Mouse (Mus musculus) adrenal gland, postnatal 25 days (tissue): ENCODE measurements around the gene Pif1. TPM values are rescaled to one million over a fixed set of nuclear protein-coding genes. Genes with fewer than 3 reads are reported as not detected.
A peak's percentile ranks its signal among the peaks of the same experiment; 100 is the strongest.

Source experiments
- DNase-seq: peaks from one replicate; pipeline ENCODE4 v3.0.0; 2021; ENCODE audit warnings: mixed read lengths
- total RNA-seq: library from RNA; stranded (reverse); gene quantifications from 2 replicates; pipeline ENCODE4 v1.2.3, GENCODE M21; 2021

Gene Pif1
- total RNA-seq, 1 experiment from 2014 or later: 1.1 TPM

DNA sequence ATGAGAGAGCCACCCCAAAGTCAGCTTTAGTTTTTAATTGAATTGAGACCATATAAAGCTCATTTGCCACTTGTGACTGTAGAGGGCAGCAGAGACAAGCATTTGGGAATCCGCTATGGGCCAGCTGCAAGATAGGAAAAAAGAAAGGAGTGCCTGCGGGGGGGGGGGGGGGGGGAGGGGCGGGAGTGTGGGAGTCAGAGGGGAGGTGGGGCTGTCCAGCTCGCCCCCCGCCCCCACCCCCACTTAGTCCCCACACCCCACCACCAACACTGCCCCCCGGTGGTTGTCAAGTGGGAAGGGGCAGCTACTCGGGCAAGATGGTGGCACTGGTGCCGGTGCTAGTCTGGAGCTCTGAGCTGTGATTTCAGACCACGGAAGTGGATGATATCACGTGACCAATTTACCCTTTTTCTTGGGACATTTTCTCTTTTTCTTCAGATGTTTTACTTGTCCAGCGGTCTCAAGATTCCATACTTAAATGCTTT lies 11.8 kb downstream of the Pif1 start:
- peak; percentile 38 for DNase-seq

DNA sequence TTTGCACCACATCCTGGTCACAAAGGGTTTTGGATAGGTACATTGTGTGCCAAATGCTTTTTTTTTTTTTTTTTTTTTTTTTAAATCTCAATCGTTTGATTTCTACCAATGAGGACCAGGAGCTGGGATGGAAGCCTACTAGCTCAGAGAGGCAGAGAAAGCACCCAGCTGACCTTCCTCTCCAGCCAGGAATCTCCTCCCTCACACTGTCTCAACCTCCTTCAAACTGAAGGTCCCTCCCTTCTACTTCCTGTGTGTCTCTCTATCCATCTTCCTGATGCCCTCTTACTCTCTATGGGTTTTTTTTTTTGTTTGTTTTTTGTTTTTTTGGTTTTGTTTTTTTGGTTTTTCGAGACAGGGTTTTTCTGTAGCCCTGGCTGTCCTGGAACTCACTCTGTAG lies 14.0 kb downstream of the Pif1 start:
- no peak for DNase-seq

DNA sequence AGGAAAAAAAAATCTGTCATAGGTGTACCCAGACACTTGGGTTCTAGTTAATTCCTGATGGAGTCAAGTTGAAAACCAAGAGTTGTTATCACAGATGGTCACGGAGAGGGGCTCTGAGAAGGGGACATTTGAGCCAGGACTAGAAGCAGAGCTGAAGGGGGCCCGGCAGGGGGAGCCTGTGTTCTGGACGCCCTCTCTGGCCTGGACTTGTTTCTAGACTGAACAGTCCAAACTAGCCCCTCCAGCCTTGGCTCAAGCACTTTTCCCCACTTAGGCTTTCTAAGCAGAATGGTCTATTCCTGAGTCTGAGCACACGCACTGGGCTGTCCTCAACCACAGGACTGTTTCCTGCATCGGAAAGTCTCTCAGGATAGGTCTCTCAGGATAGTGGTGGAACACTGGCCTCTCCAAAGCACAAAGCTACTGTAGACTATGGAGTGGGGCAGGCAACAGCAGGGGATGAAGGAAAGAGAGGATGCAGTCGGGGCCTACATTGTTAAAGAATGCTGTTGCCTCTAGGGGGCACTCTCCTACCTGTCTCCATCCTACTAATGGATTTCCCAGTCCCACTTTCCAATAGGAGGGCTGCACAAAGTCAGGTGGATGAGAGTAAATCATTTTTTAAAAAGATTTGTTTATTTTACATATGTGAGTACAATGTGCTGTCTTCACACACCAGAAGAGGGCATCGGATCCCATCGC lies 16.6 kb downstream of the Pif1 start:
- no peak for DNase-seq

DNA sequence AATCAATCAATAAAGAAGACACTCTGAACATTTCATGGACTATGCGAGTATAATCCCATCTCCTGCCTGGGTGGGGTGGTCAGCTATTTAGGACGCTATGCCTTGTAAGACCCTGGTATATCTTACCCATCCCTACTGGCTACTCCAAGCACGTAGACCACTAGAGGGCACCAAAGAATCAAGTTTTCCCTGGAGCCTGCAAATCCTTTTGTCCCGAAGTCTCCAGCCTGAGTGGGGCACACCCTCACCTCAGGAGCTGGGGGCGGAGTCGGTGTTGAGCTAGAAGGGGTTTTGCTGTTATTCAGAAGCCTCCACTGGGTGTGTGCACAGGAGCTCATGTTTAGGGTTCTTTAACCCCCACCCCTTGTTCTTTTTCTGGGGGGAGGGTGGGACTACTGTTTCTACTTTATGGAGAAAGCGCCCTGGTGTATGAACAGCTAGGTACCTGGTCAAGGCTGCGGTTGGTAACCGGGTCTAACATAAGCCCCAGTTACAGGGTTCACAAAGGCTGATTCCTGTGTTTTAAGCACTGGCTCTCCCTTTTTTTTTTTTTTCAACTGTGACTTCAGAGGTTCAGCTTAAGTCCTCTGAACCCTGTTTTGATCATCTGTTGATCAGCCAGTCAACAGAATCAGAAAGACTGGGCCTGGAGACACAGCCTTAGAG lies 18.6 kb downstream of the Pif1 start:
- DNase-seq: peak; percentile 60

DNA sequence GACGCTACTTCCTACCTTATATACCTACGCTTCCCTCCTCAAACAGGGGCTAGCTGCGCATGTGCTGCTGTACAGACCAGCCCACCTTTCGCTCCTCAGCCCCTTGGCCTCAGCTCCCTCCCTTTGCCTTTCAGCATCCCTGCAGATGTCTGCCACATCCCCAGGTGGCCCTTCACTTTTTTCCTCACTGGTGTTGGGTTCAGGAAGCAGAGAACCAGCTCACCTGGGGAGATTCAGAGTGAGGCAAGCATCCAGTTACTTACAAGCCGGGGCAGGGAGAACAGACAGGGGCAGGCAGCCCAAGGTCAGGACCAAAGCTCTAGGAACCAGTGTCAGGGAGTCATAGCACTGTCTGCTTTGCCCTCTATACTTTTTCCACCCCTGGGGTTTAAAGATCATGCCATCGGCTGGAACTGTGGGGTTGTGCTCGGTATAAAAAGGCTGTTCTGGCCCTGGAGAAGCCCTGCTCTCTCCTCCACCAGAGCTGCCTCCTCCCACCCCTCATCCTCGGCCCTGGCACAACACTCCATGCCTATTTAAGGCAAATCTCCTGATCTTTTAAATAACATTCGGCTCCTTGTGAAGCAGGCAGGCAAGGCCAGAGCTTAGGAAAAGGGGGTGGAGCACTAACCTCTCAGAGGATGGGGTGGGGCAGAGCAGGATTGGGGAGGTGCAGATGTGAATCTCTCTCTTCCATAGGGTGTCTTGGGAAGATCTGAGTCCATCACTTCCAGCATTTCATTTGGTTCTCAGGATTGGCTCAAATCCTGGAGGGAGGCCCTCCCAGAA lies 19.6 kb downstream of the Pif1 start:
- DNase-seq: no peak

DNA sequence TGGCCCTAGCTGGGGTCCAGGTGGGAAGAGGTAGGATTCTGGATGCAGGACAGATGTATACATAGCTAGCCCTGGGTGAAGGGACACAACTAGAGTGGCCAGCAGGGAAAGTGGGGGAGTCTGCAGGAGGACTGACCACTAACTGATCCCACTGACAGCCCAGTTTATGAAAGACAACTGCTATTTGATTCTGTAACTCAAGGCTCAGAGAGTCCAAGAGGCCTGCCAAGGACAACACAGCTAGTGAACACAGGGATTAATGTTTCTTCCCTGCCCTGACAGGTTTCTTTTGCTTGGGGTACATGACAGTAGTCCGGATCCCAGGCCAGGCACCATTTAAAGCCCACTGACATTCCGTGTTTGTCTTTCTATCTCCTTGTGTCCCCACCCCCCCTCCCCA lies 20.2 kb downstream of the Pif1 start:
- DNase-seq: no peak

DNA sequence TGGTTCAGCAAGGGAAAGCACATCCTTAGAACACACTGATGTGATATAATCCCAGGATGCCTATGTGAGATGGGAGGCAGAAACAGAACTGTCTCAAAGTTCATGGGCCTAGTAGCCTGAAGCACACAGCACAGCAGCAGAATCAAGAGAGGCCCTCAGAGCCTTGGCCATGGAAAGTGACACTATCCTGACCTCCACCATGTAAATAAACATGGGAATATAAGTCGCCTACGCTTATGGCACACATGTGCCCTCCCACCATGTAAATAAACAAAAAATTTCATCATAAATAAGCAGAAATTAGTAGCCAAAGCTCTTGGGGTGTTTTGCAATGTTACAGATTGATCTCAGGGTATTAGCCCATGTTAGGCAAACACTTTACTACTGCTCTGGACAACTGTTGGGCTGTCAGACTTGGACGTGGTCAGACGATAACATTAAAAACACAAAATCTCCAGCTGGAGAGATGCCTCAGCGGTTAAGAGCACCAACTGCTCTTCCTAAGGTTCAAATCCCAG lies 25.1 kb downstream of the Pif1 start:
- no peak for DNase-seq

DNA sequence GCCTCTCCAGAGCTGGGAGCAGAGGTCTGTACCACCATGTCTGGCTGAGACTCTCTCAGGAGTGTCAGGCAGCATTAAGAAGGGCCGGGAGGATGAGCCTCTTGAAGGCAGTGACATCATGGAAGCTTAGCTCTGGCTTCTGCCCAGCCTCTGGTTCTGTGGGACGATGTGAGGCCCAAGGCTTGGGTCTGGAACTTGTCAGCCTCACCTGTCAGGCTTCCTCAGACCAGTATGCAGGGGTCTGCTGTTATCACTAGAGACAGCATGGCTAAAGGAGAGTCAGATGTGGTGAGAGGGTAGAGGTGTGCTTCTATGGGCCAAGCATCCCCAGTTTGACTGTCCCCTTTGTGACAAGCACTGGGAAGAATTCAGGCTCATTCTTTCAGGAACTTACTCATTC lies 26.1 kb downstream of the Pif1 start:
- DNase-seq: no peak

DNA sequence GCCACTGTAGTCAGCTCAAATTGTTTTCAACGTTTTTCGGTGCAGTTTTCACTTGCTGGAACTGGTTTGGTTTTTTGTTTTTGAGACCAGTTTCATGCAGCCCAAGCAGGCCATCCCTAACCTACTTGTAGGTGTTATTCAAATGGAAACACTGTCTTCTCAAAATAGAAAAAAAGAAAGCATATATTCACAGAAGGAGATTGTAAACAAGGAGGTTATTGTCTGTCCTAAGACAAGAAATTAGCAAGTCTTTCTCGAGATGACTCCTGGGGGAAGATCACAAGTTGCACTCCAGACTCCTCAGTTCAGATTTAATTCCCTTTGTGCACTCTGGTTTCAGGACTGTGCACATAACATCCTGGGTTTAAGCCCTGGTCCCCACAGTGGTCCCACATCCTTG lies 32.4 kb downstream of the Pif1 start:
- no peak for DNase-seq

DNA sequence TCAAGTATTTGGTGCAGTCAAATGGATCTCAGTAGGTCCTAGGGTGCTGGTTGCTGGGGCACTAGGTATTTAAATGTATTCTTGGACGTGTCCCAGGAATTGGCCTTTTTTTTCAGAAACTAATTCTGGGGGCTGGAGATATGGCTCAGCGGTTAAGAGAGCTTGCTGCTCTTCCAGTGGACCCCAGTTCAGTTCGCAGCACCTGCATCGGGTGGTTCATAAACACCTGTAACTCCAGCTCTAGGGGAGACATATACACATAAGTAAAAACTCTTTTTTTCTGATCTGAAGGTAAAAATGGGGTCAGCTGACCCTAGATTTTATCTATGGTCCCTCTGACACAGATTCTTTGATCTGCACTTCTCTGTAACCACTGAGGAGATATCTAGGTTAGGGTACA lies 34.2 kb downstream of the Pif1 start:
- no peak for DNase-seq

DNA sequence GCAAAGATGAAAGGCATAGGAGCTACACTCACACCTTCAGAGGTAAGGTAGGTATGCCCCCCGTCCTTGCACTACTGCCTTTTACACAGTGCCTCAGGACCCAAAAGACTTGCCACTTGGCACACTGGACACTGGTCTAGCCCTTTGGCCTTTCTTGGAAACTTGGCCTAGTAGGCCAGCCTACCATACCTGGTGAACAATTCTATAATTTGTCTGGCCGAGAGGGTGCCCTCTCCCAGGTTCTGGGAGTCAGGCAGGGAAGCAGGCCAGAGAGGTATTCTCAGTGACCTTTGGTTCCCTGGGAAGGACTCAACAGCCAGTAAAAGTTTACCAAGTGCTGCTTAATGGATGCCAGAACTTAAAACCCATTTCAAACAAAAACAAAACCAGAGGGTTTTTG lies 34.7 kb downstream of the Pif1 start:
- no peak for DNase-seq

DNA sequence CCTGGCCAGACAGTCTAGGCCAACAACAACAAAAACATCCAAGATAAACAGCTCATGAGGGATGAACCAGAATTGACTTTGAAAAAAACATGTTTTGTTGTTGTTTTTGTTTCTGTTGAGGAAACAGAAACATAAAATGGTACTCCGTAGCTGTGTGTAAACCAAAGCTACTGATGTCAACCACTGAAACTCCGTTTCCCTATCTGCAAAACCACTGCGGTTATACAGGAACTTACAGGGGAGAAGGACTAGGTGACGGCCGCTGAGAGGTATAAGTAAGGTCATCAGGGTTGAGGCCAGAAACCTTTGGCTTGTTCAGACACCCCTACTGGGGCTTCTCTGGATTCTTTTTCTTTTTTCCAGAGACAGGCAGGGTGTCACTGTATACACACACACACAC lies 35.9 kb downstream of the Pif1 start:
- DNase-seq: no peak

DNA sequence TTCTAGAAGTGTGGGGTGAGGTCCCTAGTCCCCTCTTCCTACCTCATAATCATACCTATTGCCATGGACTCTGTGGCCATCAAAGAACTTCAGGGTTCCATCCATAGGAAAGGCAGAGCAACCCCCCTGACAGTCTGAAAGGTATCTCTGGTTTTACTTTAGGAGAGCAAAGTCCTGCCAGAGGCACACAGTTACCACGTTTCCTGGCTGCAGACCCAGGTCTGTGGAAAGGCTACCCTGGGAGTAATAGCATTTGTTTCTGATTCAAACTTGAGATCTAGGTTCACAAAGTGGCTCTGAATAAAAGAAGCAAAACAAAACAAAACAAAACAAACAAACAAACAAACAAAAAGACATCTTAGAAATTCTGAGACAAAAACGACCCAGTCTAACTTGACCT lies 37.3 kb downstream of the Pif1 start:
- DNase-seq: no peak

DNA sequence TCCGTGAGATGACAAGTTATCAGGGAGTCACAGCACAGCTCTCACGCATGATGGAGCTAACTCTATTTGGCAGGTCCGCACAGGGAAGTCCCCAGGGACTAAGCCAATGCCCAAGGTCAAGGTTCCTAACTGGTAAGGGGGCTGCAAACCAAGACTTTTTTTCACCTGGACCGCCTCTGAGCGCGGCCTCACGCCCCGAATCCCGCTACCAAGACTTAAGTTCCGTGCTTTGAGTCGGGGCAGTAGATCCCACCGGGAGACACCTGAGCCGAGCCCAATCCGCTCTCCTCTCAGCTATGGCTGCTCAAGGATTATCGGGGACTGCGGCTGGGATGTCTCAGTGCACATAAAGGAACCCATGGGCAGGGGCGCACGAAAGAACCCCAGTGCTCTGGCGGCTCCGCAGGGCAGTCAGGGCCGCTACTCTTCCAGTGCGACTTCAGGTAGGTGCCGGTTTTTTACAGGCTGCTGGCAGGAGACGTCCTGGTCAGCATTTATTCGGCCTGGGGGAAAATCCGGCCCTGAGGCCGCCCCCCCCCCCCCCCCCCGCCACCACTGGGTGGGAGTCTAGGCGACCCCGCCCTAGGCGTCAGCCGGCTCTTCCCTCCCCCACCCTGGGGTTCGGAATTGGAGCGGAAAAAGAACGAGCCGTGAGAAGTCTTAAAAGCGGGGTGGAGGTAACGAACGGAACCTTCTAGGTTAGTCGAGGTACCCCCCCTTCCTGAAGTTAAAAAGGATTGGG lies 42.2 kb downstream of the Pif1 start, which contains the start of gene Rbpms2:
TSS of gene Rbpms2 (plus strand) at position 624 of the 742 bp plus-strand sequence.
- peak; percentile 53 for DNase-seq

DNA sequence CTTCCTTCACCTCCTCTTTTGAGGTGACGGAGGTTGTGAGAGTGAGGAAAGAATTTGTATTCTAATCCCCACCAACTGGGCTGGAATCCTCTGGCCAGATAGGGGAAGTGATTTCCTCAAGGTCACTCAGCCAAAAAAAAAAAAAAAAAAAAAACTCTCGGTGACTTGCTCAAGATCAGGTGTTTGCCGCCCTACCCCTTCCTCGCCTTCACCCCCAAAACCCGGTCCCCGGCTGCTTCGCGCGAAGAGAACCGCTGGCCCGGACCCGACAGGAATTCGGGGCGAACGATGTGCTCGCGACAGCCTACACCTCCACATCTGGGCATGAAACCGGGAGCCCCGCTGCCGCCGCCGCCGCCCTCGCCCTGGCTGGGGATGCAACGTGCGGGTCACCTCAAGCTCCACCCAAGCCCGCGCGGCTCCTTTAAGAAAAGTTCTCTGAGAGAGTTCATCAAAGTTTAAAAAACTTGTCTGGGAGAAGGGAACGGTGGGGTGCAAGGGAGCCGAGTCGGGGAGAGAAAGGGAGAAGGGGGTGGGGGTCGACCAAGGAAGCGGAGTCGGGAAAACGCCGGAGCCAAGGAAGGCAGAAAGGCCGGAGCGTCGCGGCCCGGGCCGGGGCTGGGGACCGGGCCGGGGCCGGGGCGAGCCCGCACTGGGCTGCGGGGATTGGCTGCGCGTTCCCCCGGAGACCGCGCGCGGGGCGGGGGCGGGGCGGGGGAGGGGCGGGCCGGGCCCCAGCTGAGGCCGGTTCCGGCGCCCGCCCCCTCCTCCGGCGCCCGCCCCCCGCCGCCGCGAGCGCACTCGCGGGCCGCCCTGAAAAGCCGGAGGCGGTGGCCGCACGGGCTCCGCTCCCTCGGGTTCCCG lies 43.0 kb downstream of the Pif1 start:
- DNase-seq: peak; percentile 82

DNA sequence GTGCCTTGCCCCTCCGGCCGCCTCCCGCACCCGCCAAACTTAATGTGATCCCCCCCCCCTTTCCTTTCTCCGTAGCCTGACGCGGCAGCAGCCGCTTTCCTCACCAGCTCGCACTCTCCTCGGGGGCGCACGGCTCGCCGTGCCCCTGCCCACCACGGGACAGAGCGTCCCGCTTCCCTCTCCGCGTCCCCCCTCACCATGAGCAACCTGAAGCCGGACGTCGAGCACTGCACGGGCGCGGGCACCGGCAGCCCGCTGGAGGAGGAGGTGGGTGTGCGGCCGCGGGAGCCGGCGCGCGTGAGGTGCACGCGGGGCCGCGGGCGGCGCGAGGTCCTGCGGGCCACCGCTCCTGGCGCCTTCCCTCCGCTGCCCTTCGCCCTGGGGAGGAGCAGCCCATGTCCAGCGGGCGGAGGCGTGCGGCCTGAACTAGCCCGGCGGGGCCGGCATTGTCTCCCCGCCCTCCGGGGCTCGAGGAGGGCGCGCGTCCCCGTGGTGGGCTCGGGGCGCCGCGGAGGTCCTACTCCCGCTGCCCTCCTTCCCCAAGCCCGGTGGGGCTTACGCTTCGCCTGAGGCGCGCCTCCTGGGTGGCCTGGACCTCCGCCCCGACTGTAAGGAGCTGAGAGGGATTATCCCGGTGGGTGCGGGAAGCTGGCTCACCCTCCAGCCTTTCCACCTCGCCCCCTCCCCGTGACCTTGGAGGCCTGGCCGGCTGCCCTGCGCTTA lies 43.8 kb downstream of the Pif1 start:
- peak; percentile 64 for DNase-seq

DNA sequence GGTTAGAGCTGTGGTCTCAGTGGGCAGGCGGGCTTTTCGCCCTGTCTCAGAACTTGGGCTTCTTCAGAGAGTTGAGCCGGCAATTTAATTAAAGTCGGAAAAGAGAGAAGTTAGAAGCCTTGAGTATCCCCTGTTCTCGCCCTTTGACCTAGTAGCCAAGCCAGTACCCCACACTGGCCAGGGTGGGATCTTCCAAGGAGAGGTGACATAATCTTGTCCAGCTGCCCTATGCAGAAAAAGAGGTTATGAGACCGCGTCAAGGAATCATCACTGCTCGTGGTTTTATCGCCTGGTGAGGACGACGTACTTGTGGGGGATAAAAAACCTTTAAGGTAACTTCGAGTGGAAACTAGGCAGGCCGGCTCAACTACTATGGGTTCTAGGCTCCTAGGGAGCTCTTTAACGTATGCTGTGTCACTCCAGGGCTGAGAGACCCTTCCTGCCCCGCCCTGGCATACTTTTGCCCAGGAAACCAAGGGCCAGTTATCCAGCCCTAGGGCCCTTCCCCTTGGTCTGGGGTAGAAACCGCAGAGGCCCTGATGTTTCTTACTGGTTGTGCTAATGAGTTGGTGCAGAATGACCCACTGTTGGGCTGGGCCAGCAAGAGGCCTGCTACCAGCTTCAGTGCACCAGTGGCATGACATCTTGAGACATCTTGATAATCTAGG lies 44.5 kb downstream of the Pif1 start:
- DNase-seq: no peak

DNA sequence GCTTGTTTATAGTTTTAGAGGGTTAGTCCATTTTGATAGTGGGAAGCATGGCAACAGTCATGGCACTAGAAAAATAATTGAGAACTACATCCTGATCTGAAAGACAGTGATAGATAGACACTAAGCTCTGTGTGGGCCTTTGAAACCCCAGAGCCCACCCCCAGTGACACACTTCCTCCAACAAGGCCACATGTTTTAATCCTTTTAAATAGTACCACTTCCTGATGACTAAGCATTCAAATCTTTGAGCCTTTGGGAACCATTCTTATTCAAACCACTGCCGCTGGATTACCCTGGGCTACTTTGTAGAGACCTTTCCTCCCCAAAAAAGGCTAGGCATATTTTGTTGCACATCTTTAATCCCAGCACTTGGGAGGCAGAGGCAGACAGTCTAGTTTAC lies 48.8 kb downstream of the Pif1 start:
- DNase-seq: no peak

DNA sequence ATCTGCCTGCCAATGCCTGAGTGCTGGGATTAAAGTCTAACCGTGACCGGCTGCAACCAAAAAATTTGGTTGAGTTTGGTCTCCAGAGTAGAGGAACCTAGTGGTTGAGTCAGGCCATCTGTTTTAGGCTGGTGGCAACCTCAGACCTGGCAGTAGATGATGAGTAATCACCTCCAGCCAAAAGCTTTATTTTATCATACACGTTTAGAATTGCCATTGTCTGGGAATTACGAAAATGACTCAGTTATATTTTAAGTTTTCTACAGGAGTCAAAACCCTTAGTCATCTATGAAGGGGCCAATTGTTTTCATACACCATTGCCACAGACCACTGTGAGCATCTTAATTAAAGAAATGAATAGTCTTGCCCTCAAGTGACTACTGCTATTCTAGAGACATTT lies 50.0 kb downstream of the Pif1 start:
- DNase-seq: no peak

DNA sequence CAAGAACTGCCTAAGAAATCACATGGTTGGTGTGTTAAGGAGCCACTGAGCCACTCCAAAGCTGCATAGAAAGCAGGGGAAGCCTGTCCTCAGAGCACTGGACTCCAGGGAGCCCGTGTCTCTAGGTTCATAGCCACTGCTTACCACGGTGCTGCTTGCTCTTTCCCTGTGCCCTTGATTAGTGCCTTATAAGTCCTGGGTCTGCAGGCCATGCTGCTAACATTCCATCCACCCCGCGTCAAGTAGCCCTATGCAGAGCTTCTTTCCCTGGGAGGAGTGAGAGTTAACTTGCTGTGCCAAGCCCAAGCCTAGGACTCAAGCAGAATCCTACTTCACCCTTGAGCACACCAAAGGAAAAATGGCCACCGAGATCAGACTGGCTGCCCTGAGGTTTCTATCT lies 52.1 kb downstream of the Pif1 start:
- no peak for DNase-seq
